Mouse (Mus musculus): ENCODE data around the gene 1700018B08Rik.

GRCm38 (mm10) chr8:121593293-121593692 lies 49.2 kb upstream of the 1700018B08Rik start:
- TF ChIP-seq POLR2A (IDR thresholded peaks at IDR 0.05; ENCODE audit: insufficient read length, low read depth), result no peak
- no peak for TF ChIP-seq TCF12 (IDR thresholded peaks at IDR 0.05; ENCODE audit: insufficient read depth, poor library complexity, severe bottlenecking)
- no peak for TF ChIP-seq MYOG (IDR thresholded peaks at IDR 0.05; ENCODE audit: control insufficient read depth in 1 of 3, insufficient read depth in 1 of 3, insufficient read length in 2 of 3, low read depth in 2 of 3)
- no peak for TF ChIP-seq USF1 (IDR thresholded peaks at IDR 0.05; ENCODE audit: low read depth)
